Mouse (Mus musculus) right cerebral cortex, postnatal 25 days (tissue): ENCODE measurements at regions not wholly inside any gene's neighbourhood (a gene's known extent, or its start where the extent isn't known, plus 50 kb on each side); places are given as distances from the start of the nearest gene placed in this dataset.

Experiments used
- DNase-seq: peaks from one replicate; pipeline ENCODE4 v3.0.0; 2022

- no peak for DNase-seq
Measured at GRCm38 (mm10) chr13:115425610-115426562, 324.1 kb upstream of the Itga1 start.

DNA sequence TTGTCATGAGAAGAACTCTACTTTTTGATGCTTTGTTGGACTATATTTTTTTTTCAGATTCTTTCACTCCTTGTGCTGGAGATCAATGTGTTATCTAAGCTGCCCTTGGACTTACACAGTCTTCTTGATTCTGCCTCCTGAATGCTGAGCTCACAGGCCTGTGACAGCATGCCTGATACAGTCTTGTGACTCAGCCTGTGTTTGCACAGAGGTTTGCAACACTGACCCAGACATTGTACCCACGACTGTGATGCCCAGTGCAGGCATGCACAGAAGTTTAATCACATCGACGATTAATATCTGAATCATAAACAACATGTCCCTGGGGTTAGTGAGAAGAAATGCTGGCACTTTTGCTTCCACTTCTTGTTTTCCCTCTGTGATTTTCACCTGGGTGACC, 322.0 kb upstream of the Itga1 start:
- no peak for DNase-seq

- no peak for DNase-seq
Measured at GRCm38 (mm10) chr13:115421483-115421882, 319.7 kb upstream of the Itga1 start.

GRCm38 (mm10) chr13:115417829-115418228, 316.1 kb upstream of the Itga1 start:
- no peak for DNase-seq

- DNase-seq = no peak
Measured at GRCm38 (mm10) chr13:115413721-115414531, 312.2 kb upstream of the Itga1 start.

DNA sequence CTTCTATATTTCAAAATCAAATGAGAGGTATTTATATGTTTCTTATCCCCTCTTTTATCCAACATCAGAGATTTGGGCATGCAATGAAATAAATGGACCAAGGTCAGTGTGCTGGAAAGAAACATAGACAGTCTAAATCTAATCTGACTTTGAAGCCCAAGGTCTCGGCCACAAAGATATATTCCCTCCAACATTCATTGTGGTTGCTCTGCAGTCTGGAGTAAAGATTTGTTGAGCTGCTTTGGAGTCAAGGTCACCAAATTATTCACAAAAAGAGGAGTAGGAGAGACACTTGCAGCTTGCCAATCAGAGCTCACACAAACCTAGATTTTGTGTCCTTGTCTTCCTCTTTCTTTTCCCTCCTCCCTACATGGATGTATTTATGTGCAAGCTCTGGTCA, 304.2 kb upstream of the Itga1 start:
- DNase-seq = no peak

DNA sequence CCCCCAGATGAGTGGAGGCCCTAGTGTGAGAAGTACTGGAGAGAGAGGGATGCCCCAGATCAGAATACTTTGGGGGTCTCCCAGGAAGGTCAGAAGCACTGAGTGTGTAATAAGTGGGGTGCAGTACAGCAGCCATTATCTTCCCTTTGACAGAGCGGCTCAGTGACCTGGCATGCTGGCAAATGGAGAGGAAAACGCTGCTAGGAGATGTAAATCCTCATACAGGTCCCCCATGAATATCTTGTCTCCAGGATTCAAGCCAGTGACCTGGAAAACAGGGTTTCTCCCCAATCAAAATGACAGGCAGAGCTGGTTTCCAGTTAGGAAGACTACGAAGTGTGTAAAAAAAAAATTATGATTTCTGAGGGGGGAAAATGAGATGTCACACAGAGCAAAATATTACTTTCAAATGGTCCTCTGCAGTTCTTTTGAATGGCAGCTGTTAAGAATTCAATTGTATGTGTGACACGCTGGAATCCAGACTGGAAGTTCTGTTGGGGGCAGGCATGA, 299.0 kb upstream of the Itga1 start:
- DNase-seq = no peak

GRCm38 (mm10) chr13:115379682-115380081, 277.9 kb upstream of the Itga1 start:
- no peak for DNase-seq

- DNase-seq = no peak
Measured at GRCm38 (mm10) chr13:115376180-115376880, 274.6 kb upstream of the Itga1 start.

DNA sequence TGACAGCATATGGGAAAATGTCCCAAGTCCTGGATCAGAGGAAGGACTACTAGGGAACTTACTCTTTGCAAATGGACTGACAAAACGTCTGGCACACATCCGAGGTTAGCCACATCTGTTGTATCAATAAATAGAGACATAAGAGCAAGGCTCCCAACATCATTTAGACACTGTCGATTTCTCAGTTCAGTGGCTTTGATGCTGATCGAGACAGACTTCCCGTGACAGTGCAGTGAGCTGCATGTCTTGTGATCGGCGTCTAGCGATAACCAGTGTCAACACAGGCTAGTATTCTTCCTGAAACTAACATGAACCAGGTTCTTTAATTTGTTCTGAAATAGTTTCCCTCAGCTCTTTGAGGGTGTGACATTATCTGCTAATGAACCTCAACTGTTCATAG, 259.7 kb upstream of the Itga1 start:
- no peak for DNase-seq

DNA sequence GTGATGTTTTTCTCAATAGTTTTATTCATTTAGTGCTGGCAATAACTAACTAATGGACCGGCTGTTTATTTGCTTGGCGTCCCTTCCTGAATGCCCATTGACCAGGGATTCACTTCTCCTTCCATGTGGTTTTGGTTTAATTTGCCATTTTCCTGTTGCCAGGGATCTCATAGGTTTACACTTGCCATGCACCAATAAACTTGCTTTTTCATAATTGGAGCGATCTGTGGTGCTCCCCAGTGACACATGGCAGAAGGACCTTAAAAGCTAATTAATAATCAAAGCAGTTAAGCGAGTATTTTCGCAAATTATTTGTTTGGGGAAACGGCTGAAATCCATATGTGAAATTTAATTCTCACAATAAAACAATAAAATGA, 245.2 kb upstream of the Itga1 start:
- no peak for DNase-seq

DNA sequence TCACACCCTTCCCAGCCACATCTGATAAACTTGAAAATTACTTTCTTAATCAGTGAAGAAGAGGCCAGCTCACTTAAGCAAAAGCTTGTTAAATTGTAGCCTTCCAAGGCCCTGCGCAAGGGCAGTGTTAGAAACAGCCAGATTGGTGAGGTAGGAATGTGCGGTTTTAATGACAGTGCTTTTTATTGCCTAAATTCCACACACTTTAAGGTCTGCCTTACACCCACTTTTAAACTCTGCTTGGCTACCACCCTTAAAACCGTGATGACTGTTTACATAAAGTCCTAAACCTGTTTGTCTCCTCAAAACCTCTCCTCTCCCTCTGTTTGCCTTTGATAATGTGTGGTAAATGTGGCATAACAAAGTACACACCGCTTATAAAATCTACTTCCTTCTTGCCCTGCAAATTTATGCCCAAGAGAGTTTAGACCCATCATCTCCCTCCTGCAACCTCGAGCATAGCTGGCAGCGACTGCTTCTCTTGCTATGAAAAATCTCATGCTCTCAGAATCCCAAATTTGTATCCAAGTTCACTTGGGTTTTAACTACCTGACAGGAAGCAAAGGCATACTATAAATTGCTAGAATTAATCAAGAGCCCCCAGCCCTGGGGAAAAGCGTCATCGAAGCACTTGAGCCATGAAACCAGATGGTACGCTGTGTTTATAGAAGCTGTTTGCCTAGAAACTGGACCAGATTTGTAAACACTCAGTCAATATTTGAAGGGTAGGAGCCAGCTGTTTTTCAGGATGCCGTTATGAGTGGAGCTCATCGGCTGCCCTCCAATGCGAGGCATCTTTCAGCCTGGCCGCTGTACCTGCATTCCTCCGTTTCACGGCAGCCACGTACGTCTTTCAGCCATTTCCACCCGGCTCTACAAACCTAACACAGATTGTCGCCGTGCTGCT, 244.6 kb upstream of the Itga1 start:
- DNase-seq = peak; percentile 6

GRCm38 (mm10) chr13:115329000-115329960, 227.5 kb upstream of the Itga1 start:
- DNase-seq = no peak

DNA sequence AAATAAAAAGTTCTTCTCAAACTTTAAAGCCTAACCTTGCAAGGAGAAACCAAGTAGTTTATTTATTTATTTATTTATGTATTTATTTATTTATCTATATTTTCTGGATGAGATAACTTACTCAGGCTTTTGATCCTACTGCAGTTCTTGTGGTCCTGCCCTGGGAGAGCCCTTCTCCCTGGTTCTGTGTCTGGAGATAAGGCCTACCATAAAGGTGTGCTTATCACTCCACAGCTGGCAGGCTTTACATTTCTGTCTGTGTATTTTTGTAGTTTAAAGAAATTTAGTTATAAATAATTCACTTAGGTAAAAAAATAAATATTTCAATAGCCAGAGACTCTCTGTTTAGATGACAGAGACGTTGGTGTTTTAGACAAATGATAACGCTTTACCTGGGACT, 224.5 kb upstream of the Itga1 start:
- DNase-seq = no peak

GRCm38 (mm10) chr13:115316681-115317080, 214.9 kb upstream of the Itga1 start:
- no peak for DNase-seq

DNA sequence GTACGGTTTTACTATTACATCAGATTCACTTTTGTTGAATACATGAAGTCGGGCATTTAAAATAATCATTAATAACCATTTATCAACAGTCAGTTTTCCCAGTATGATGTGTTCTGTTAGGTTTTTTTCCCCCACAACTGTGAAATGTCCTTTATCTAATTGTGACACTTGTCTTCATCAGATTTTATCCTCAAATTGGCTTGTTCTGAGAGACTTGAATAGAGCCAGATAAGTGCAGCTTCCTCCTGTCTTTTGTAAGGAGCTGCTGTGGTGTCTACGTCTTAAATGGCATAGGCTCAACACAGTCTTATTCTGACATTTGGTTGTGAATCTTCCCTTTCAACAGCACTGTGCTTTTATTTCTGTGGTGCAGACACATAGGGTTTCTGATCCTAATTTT, 206.8 kb upstream of the Itga1 start:
- no peak for DNase-seq

GRCm38 (mm10) chr13:115287371-115287770, 185.6 kb upstream of the Itga1 start:
- no peak for DNase-seq

GRCm38 (mm10) chr13:115266164-115266563, 164.4 kb upstream of the Itga1 start:
- no peak for DNase-seq

- DNase-seq = no peak
Measured at GRCm38 (mm10) chr13:115257345-115257744, 155.6 kb upstream of the Itga1 start.

GRCm38 (mm10) chr13:115252541-115252940, 150.8 kb upstream of the Itga1 start:
- no peak for DNase-seq

GRCm38 (mm10) chr13:115231981-115232380, 130.2 kb upstream of the Itga1 start:
- no peak for DNase-seq
